Mouse (Mus musculus) lung, adult 2 months (tissue): Measurements from ENCODE around the gene Mrpl18. TPM values are rescaled to one million over a fixed set of nuclear protein-coding genes. Genes with fewer than 3 reads are reported as not detected.

Experiments used
- DNase-seq: peaks from one replicate; pipeline ENCODE4 v3.0.0; 2022
- H3K4me1 ChIP-seq: fragments of 200-500 bp; 2 replicates; pipeline ENCODE4 v1.6.1; 2011; ENCODE audit warnings: low read length; ENCODE audit not compliant: control insufficient read depth, insufficient read depth
- H3K4me3 ChIP-seq: fragments of 200-500 bp; replicated peaks from 2 replicates; pipeline ENCODE3; 2011; ENCODE audit warnings: low read depth, mild to moderate bottlenecking, control low read depth, low read length; ENCODE audit errors: extremely low read depth
- CTCF ChIP-seq: fragments of 200-500 bp; IDR thresholded peaks from 2 replicates; pipeline ENCODE4 v1.5.1; 2011; ENCODE audit warnings: mild to moderate bottlenecking, low read length, control low read depth; ENCODE audit not compliant: insufficient read depth
- POLR2A ChIP-seq: fragments of 200-500 bp; IDR thresholded peaks from 2 replicates; pipeline ENCODE4 v1.6.1; 2011; ENCODE audit warnings: low read depth, mild to moderate bottlenecking, control low read depth, low read length, borderline replicate concordance; ENCODE audit errors: extremely low read depth
- WGBS: fragments of 180-500 bp; shearing (Covaris S2); methylation state at CpG from one replicate; pipeline ENCODE4 v1.1.7; 2018; 5-methylcytosine and 5-hydroxymethylcytosine counted together
- polyA plus RNA-seq: library from polyadenylated mRNA; depleted of rRNA; stranded (reverse); fragments of >200 nt; gene quantifications from 2 replicates; pipeline ENCODE4 v1.2.3, GENCODE M21; 2012

Mrpl18 gene
- polyA plus RNA-seq, 1 experiment: 18.8 TPM

DNA sequence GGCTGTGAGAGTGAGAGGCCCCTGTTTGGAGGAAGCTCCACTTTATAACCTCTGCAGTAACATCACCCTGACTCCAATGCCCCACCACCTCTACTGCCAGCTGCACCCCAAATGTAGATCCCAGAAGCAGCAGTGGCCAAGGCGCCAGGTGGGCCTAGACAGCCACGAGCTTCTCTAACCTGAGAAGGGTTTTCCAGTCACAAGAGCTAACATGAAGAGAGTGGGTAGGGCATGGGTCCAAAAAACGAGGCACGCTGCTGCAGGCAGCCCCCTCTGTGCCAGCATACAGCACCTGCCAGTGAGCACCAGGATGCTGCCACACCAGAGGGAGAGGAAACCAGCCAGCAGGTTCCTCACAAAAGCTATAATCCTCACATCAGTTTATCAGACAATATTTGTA, 25.1 kb downstream of the Mrpl18 start:
- no peak for DNase-seq
- Histone ChIP-seq H3K4me3 (no peak overlapping the region), H3K4me1 (no peaks in the 10 kb centered on the region)
- 77% methylated on average over 4 of the region's 4 CpGs for WGBS
- TF ChIP-seq POLR2A: no peak

DNA sequence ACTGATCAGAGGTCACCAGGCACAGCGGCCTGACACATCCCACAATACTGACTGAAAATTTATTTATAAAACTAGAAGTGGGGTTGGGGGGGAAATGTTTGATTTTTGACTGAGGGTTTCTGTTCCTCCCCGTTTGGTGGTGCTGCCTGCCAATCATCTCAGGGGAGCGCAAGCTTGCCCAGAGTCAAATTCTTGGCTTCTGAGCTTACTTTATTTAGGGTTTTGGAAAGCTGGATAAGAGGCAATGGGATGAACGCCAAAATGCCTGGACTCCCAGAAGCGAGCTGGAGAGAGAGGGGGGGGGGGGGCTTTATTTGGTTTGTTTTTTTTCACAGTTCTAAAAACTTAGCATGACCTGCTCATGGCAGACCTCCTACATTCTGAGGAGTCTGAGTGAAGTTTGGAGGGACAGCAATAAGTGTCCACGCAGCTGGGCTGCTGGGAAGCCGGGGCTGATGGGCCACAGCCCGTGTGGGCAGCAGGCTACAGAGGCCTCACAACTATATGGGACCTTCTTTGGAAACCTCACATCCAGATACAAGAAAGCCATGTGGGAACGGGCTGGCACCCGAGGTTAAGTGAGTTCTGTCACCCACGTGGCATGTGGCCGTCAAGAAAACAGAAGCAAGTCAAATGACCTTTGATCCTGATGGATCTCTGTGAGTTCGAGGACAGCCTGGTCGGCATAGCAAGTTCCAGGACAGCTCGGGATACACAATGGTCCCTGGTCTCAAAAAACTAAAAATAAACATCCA, 28.9 kb downstream of the Mrpl18 start:
- WGBS: 54% methylated on average over 15 of the region's 15 CpGs
- no peaks in the 10 kb centered on the region for H3K4me1 ChIP-seq
- TF ChIP-seq POLR2A (no peak), CTCF (no peak)
- no peak for DNase-seq
- no peak overlapping the region for H3K4me3 ChIP-seq

DNA sequence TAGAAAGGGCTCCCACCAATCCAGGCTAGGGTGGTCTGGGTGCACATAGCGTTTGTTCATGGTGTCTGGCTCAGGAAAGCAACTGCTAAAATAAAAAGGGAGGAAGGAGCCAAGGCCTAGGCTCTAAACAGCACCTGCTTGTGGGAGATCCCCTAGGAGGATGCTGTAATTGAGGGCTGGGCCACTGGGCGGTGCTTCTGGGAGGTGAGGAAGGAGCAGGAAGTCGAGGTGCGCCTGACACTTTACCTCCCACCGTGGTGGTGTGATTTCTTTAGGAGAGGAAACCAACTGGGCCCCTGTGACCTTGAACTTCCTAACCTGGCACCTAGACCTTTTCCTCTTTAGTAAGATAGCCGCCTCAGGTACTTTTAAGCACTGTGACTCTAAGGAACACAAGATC, 29.5 kb downstream of the Mrpl18 start:
- no peak for DNase-seq
- Histone ChIP-seq H3K4me3 (no peak overlapping the region), H3K4me1 (no peaks in the 10 kb centered on the region)
- WGBS: 36% methylated on average over 6 of the region's 6 CpGs
- no peak for TF ChIP-seq POLR2A

DNA sequence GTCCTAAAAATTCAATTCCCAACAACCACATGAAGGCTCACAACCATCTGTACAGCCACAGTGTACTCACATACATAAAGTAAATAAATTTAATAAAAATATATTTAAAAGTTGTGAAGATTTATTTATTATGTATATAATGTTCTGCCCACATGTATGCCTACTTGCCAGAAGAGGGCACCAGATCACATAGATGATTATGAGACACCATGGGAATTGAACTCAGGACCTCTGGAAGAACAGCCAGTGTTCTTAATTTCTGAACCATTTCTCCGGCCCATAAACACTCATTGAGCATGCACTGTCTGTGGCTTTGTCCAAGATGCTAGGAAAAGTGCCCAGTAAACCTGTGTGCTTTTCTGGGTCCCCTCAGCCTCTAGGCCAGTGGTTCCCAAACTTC, 34.9 kb downstream of the Mrpl18 start:
- DNase-seq: no peak
- WGBS: 90% methylated on average over 1 of the region's 1 CpGs

DNA sequence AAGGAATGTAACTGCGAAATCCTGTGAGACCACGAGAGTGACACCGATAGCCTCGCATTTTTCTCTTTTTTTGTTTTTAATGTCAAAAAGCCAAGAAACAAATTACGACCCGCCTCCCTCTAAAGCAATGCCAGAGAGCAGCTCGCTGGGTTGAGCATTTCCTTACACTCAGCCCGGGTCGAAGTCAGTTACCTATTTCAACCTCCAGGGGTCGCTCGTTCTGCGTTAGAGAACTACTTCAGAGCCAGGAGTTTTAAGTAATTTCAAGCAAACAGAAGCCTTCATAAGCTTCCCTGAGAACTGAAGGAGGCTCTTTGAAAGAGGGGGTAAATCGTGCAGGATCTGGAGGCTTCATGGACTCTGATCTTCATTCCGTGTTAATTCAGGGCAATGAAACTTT, 36.0 kb downstream of the Mrpl18 start:
- TF ChIP-seq CTCF (peak; percentile 57), POLR2A (no peak)
- H3K4me1 ChIP-seq: no peaks in the 10 kb centered on the region
- peak; percentile 73 for DNase-seq
- H3K4me3 ChIP-seq: no peak overlapping the region
- 2% methylated on average over 14 of the region's 14 CpGs for whole genome bisulfite sequencing

More for the DNA sequence above, 34.9 kb downstream of the Mrpl18 start:
- H3K4me3 ChIP-seq: no peak overlapping the region
- H3K4me1 ChIP-seq: no peaks in the 10 kb centered on the region
- no peak for TF ChIP-seq CTCF

DNA sequence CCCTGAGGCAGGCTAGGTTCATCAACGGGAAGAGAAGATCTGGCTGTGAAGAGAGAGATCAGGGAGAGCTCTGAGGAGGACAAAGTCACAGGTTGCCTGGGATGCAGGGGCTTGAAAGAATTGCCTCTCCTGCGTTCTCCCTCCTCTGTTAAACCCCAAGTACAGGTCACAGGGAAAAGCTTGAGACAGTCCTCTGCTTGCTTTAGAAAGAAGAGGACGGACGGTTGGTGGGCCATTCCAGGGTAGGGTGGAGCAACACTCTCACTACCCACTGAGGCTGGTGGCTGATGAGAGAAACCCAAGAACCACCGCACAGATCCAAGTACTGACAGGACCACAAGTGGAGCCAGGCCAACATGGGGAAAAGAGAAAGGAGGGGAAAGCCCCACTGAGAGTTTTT, 40.4 kb downstream of the Mrpl18 start, which contains the start of gene Mrgprh:
Gene Mrgprh, plus strand, starts transcription at position 301 of the 400 bp plus-strand sequence.
- 71% methylated on average over 5 of the region's 5 CpGs for WGBS
- Histone ChIP-seq H3K4me1 (no peaks in the 10 kb centered on the region), H3K4me3 (no peak within 1 kb of the TSS)
- DNase-seq: no peak
- TF ChIP-seq CTCF (no peak), POLR2A (no peak)

DNA sequence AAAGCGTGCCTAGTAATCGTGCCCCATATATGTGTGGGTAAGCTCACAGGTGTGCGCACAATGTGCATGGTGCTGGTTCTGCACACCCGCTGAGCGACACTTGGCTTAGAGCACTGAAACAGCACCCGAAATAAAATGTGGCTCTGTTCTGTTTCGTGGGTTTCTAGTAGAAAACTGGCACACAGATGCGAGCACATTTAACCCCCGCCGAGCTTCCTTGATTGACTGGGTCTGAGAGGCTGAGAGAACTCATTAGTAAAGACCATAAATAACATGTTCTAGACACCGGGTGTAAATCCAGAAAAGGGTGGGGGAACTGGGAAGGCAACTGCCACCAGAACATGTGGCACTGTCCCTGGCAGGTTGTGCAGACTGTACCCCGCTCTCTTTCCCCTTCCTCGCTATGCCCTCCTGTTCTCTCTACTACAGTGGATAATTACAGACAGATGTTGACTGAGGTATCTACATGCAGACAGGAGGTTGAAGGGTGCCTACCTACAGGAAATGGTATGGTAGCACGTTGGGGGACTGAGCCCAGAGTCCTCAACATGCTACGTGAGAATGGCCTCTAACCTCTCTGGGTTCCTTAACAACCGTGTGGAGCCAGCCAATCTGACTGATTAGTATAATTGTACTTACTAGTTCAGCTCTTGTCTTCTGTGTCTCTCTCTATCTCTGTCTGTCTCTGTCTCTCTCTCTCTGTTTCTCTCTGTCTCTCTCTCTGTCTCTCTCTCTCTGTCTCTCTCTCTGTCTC, 43.7 kb downstream of the Mrpl18 start:
- no peak for DNase-seq
- WGBS: 61% methylated on average over 16 of the region's 16 CpGs
- no peak for TF ChIP-seq CTCF
- no peak for TF ChIP-seq POLR2A
- no peak overlapping the region for H3K4me3 ChIP-seq
- H3K4me1 ChIP-seq: no peaks in the 10 kb centered on the region

DNA sequence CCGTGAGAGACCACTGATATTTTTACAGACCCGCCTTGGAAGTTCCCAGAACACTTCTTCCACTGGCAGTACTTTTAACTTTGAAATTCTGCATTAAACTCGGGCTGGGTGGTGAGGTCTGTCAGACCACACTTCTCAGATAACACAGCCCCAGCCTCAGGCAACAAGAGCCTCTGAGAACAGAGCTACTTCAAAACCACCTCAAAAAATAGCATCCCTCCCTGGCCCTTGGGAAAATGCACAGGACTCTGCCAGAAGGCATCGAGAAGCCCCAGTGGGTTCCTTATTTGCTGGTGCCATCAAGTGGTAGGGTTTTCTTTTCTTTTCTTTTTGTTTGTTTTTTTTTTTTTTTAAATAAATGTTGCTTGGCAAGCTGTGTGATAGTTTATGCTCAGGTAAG, 47.5 kb downstream of the Mrpl18 start:
- no peaks in the 10 kb centered on the region for H3K4me1 ChIP-seq
- no peak for DNase-seq
- 16% methylated on average over 4 of the region's 4 CpGs for WGBS
- TF ChIP-seq POLR2A: no peak
- TF ChIP-seq CTCF: no peak
- H3K4me3 ChIP-seq: no peak overlapping the region

DNA sequence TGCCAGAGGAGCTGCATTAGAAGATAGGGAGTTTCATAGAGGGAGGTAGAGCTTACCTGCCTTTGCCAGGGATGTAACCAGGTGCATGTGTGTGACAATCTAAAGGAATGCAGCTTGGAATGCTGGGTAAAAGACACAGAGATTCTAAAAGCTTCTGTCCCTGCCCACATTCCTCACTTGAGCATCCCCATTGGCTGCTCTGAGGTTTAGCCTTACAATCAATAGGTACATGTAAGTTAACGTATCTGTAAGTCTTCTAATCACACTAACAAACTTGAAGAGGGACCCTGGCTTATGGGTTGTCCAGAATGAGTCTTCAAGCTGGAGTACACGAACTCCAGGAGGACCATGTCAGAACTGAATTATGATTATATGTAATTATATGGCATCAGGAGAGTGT, 48.1 kb downstream of the Mrpl18 start, which contains the start of gene Mas1:
Gene Mas1, minus strand, starts transcription at position 101 of the 400 bp plus-strand sequence.
- WGBS: 46% methylated on average over 2 of the region's 2 CpGs
- TF ChIP-seq CTCF (no peak), POLR2A (no peak)
- no peak within 1 kb of the TSS for H3K4me3 ChIP-seq

DNA sequence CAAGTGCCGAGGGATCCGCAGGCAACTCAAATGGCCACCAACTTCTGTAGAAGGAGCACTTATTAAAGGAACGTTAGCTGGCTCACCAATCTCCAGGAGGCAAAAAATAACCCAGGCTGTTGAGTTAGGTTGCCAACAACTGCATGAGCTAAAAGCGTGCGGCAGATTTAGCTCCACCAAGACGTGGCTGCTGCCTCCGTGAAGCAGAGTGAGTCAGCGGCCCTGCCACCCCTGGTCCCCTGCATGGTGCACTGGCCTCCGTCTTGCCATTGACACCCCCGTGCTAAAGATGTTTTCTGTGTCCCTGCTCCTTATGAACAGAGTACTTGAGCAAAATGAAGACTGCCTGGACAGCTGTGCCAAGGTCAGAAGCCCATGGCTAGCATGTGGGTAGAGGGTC, 49.3 kb downstream of the Mrpl18 start:
- WGBS: 87% methylated on average over 10 of the region's 10 CpGs

More for the DNA sequence above, 48.1 kb downstream of the Mrpl18 start, which contains the start of gene Mas1:
- no peaks in the 10 kb centered on the region for H3K4me1 ChIP-seq
- no peak for DNase-seq

More for the DNA sequence above, 49.3 kb downstream of the Mrpl18 start:
- DNase-seq: no peak
- H3K4me3 ChIP-seq: no peak overlapping the region
- TF ChIP-seq POLR2A (no peak), CTCF (no peak)
- no peaks in the 10 kb centered on the region for H3K4me1 ChIP-seq
